Mouse (Mus musculus) layer of hippocampus, adult 8-10 months (tissue): ENCODE measurements around the gene Psmb6. TPM values are rescaled to one million over a fixed set of nuclear protein-coding genes. Genes with fewer than 3 reads are reported as not detected.
"Not testable (repeated sequence)": the region's sequence is repeated elsewhere in the genome, so short reads cannot be mapped to it uniquely, and the experiment has no call there.

ENCODE experiments used
- DNase-seq, 2 experiments: peaks; one replicate each; pipeline ENCODE4 v3.0.0; 2022; ENCODE audit warnings: low spot score in 2 of 2
- total RNA-seq, 4 experiments: library from RNA; stranded (reverse); gene quantifications; 2 replicates each; pipeline ENCODE4 v1.2.4; 2022

Psmb6 gene
- total RNA-seq, 4 experiments from 2014 or later: 176 to 204 (median 189) TPM

GRCm38 (mm10) chr11:70570614-70571013 is 45.4 kb downstream of the Psmb6 start:
- DNase-seq: not testable (repeated sequence)

GRCm38 (mm10) chr11:70571641-70572040 is 46.5 kb downstream of the Psmb6 start:
- no peak for DNase-seq

GRCm38 (mm10) chr11:70572348-70572902 is 47.3 kb downstream of the Psmb6 start:
- DNase-seq: no peak

GRCm38 (mm10) chr11:70573872-70574271 is 48.7 kb downstream of the Psmb6 start:
- no peak for DNase-seq

GRCm38 (mm10) chr11:70577201-70577600 is 52.0 kb downstream of the Psmb6 start:
- DNase-seq: no peak

Other genes with a start within 250 kb of the Psmb6 start
- gene Alox12e, start 202.7 kb upstream of the Psmb6 start, total RNA-seq: under 1 TPM in 3 of 4 experiments, not detected in 1; 0.18 to 0.38 (median 0.18) TPM
- under 1 TPM in 2 of 4 experiments, not detected in 2; 0.45 to 0.61 TPM for gene Alox15, start 173.3 kb upstream of the Psmb6 start, total RNA-seq
- 10 to 100 TPM; 32.8 to 35.6 (median 33.8) TPM for gene Pelp1, start 115.3 kb upstream of the Psmb6 start, total RNA-seq
- 100 to 1,000 TPM in 2 of 4 experiments, 10 to 100 TPM in 2; 97.4 to 116 (median 101) TPM for gene Arrb2, start 92.7 kb upstream of the Psmb6 start, total RNA-seq
- 10 to 100 TPM; 10.6 to 16.9 (median 15.2) TPM for gene Med11, start 73.4 kb upstream of the Psmb6 start, total RNA-seq
- gene Zmynd15, start 65.9 kb upstream of the Psmb6 start, total RNA-seq: 1 to 10 TPM in 2 of 4 experiments, under 1 TPM in 2; 0.45 to 2.0 (median 1.1) TPM
- gene Cxcl16, start 65.4 kb upstream of the Psmb6 start, total RNA-seq: 1 to 10 TPM; 1.4 to 6.7 (median 3.5) TPM
- gene Tm4sf5, start 20.1 kb upstream of the Psmb6 start, total RNA-seq: not detected
- gene Vmo1, start 10.8 kb upstream of the Psmb6 start, total RNA-seq: not detected
- not detected for gene Gltpd2, start 6.2 kb upstream of the Psmb6 start, total RNA-seq
- gene Gm40193, start 7.6 kb downstream of the Psmb6 start, total RNA-seq: not detected
- 10 to 100 TPM; 18.2 to 23.4 (median 20.2) TPM for gene Pld2, start 14.7 kb downstream of the Psmb6 start, total RNA-seq
- 100 to 1,000 TPM; 419 to 496 (median 460) TPM for gene Mink1, start 37.5 kb downstream of the Psmb6 start, total RNA-seq
- gene 4930544D05Rik, start 90.5 kb downstream of the Psmb6 start, total RNA-seq: 1 to 10 TPM in 1 of 4 experiments, under 1 TPM in 2, not detected in 1; 0.54 to 1.1 (median 0.87) TPM
- gene Chrne, start 93.8 kb downstream of the Psmb6 start, total RNA-seq: 1 to 10 TPM in 1 of 4 experiments, not detected in 3; 1.0 TPM
- gene Gp1ba, start 113.8 kb downstream of the Psmb6 start, total RNA-seq: under 1 TPM in 1 of 4 experiments, not detected in 3; 0.21 TPM
- 100 to 1,000 TPM in 1 of 4 experiments, 10 to 100 TPM in 3; 84.8 to 102 (median 92.8) TPM for gene Rnf167, start 121.9 kb downstream of the Psmb6 start, total RNA-seq
- gene Slc25a11, start 122.1 kb downstream of the Psmb6 start, total RNA-seq: 100 to 1,000 TPM; 118 to 129 (median 122) TPM
- gene Pfn1, start 129.3 kb downstream of the Psmb6 start, total RNA-seq: 100 to 1,000 TPM; 268 to 335 (median 298) TPM
- gene Eno3, start 131.8 kb downstream of the Psmb6 start, total RNA-seq: 10 to 100 TPM in 3 of 4 experiments, 1 to 10 TPM in 1; 10.0 to 14.5 (median 11.2) TPM
- gene Spag7, start 144.0 kb downstream of the Psmb6 start, total RNA-seq: 10 to 100 TPM; 47.4 to 54.8 (median 51.8) TPM
- 100 to 1,000 TPM; 291 to 332 (median 307) TPM for gene Camta2, start 162.7 kb downstream of the Psmb6 start, total RNA-seq
- gene Inca1, start 174.8 kb downstream of the Psmb6 start, total RNA-seq: 1 to 10 TPM; 3.8 to 6.5 (median 4.7) TPM
- gene Kif1c, start 175.2 kb downstream of the Psmb6 start, total RNA-seq: 10 to 100 TPM; 71.2 to 92.9 (median 83.9) TPM
- gene Zfp3, start 238.8 kb downstream of the Psmb6 start, total RNA-seq: 10 to 100 TPM; 20.4 to 23.8 (median 22.2) TPM